Mouse (Mus musculus): ENCODE data around the gene Amy2a5.
"Not testable (repeated sequence)": the region's sequence is repeated elsewhere in the genome, so short reads cannot be mapped to it uniquely, and the experiment has no call there.

DNA sequence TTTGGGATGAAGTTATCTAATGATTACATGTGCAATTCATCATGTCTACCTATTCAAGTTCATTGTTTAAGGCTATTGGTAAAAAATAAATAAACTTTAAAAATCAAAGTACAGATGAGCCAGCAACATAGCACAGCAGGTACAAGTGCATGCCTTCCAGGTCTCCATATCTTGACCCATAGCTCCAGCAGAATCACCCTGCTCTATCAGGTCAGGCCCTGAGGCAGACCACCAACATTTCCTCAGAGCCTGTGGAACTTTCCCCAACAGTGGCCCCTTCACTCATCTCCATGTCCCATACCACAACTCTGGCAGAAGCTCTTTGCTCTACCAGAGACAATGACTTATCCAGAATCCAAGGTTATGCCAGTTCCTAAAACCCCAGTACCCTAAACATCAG lies 21.6 kb upstream of the Amy2a5 start:
- TF ChIP-seq CTCF, EP300 (IDR thresholded peaks at IDR 0.05; ENCODE audit: low read depth): not testable (repeated sequence)

All from heart, postnatal 0 days (tissue).